8 mouse cellular contexts compared by ENCODE assay signal in the genomic region with DNA sequence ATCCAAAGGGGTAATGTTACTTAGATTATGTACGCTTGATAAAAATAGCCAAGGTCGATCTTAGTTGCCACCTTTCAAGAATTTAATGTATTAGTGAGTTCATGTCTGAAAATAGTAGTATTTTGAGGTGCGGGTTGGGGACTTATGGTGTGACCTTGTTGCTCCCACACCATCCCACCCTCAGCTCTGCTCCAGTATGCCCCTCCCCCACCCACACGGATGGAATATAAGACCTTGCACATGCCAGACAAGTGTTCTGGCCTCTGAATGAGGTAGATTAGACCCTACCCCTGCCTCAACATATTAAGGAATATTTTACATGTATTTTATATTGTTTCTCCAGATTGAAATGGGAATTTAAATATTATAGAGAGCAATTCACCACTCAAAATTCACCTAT. TPM values are rescaled to one million over a fixed set of nuclear protein-coding genes. Genes with fewer than 3 reads are reported as not detected.
DNase-seq lines count a peak whose midpoint lies in the region; ATAC-seq and TF ChIP-seq lines count a peak whose summit lies in the region.

No protein-coding gene starts in this region.

- H3K36me3 ChIP-seq in heart, embryonic 12.5 days: peaks cover 18% of the 10 kb centered on the region; the same call in 1 of the 2 replicates
- H3K36me3 ChIP-seq in MEL (ENCODE audit: control insufficient read depth in 1 of 2, insufficient read depth in 2 of 2, low read length in 2 of 2): peaks cover 8 to 13% of the 10 kb centered on the region in 2 experiments
- H3K36me3 ChIP-seq in forebrain, postnatal 0 days (ENCODE audit: insufficient read depth): no peaks in the 10 kb centered on the region
- H3K36me3 ChIP-seq in liver, embryonic 16.5 days (ENCODE audit: control insufficient read depth, insufficient read depth): no peaks in the 10 kb centered on the region; the same call in 1 of the 2 replicates

- DNase-seq in heart, adult 18-20 months: no peak
- DNase-seq in MEL (ENCODE audit: low read depth, low spot score): no peak
- DNase-seq in forebrain, postnatal 0 days: no peak
- no peak for DNase-seq in right cerebral cortex, postnatal 14 days
- DNase-seq in gastrocnemius, postnatal 14 days: no peak
- no peak for DNase-seq in thymus, postnatal 25 days

- intact Hi-C loops in gastrocnemius, postnatal 14 days (cut with DNase I; ENCODE audit: low total_unique reads): no loop called here

- no peak for ATAC-seq in heart, embryonic 12.5 days (ENCODE audit: insufficient number of reproducible peaks, low FRiP score)
- ATAC-seq in forebrain, postnatal 0 days: no peak
- no peak for ATAC-seq in liver, embryonic 16.5 days (ENCODE audit: low read depth)

- TF ChIP-seq RAD21 in MEL (IDR thresholded peaks at IDR 0.05; ENCODE audit: low read depth, low read length): no peak

- TF ChIP-seq POLR2A in MEL (IDR thresholded peaks at IDR 0.05; ENCODE audit: control insufficient read depth in 1 of 2, insufficient read depth in 1 of 2, low read depth in 1 of 2, low read length in 2 of 2, poor library complexity in 1 of 2): no peak

- 31% methylated on average over 4 of the region's 4 CpGs for WGBS in heart, embryonic 12.5 days
- 58% methylated on average over 4 of the region's 4 CpGs for WGBS in forebrain, postnatal 0 days
- 44% methylated on average over 4 of the region's 4 CpGs for WGBS in liver, embryonic 16.5 days (ENCODE audit: insufficient replicate concordance)

- H3K4me3 ChIP-seq in heart, embryonic 12.5 days: peak overlapping the region; percentile 38
- no peak overlapping the region for H3K4me3 ChIP-seq in MEL (ENCODE audit: control insufficient read depth in 1 of 2, insufficient read depth in 1 of 2, low read depth in 2 of 2, low read length in 2 of 2)
- H3K4me3 ChIP-seq in forebrain, postnatal 0 days (ENCODE audit: low read depth, low read length): peak overlapping the region; percentile 98; the same call in 1 of the 2 replicates
- peak overlapping the region; percentile 49 for H3K4me3 ChIP-seq in liver, embryonic 16.5 days (ENCODE audit: low read depth, low read length)

- no peak for TF ChIP-seq CTCF in MEL (IDR thresholded peaks at IDR 0.05 in 2 of 3, conservative IDR thresholded peaks at IDR 0.05 in 1 of 3; ENCODE audit: control insufficient read depth in 1 of 3, insufficient read depth in 1 of 3, low read depth in 2 of 3, low read length in 3 of 3, poor library complexity in 1 of 3, severe bottlenecking in 1 of 3)
- TF ChIP-seq CTCF in forebrain, postnatal 0 days (IDR thresholded peaks at IDR 0.05; ENCODE audit: low read depth): no peak

- H3K27ac ChIP-seq in heart, embryonic 12.5 days (ENCODE audit: poor library complexity, severe bottlenecking): no peak overlapping the region
- H3K27ac ChIP-seq in MEL (ENCODE audit: control insufficient read depth, low read depth, low read length): no peak overlapping the region
- H3K27ac ChIP-seq in forebrain, postnatal 0 days (ENCODE audit: low read depth, low read length): no peak overlapping the region
- H3K27ac ChIP-seq in liver, embryonic 16.5 days (ENCODE audit: low read length): no peak overlapping the region

- peaks cover 49% of the 10 kb centered on the region for H3K79me2 ChIP-seq in MEL (ENCODE audit: control insufficient read depth, insufficient read depth, low read length, poor library complexity)

- H3K9me3 ChIP-seq in heart, embryonic 12.5 days (replicated peaks): no peaks in the 10 kb centered on the region
- no peaks in the 10 kb centered on the region for H3K9me3 ChIP-seq in MEL (replicated peaks; ENCODE audit: insufficient read depth, low read length)
- no peaks in the 10 kb centered on the region for H3K9me3 ChIP-seq in forebrain, postnatal 0 days (ENCODE audit: low read length)
- no peaks in the 10 kb centered on the region for H3K9me3 ChIP-seq in liver, embryonic 16.5 days (replicated peaks; ENCODE audit: control insufficient read depth, low read length)

- peak overlapping the region; percentile 70 for H3K4me2 ChIP-seq in heart, embryonic 12.5 days
- H3K4me2 ChIP-seq in forebrain, postnatal 0 days (ENCODE audit: low read depth): peak overlapping the region; percentile 70
- peak overlapping the region; percentile 61 for H3K4me2 ChIP-seq in liver, embryonic 16.5 days (ENCODE audit: low read depth, low read length)

- peaks cover 22% of the 10 kb centered on the region for H3K4me1 ChIP-seq in heart, embryonic 12.5 days (replicated peaks)
- H3K4me1 ChIP-seq in MEL (ENCODE audit: control insufficient read depth in 1 of 2, insufficient read depth in 2 of 2, low read length in 2 of 2): peaks cover 0 to 11% of the 10 kb centered on the region in 2 experiments; a peak in 3 of 4 replicates
- H3K4me1 ChIP-seq in forebrain, postnatal 0 days (ENCODE audit: insufficient read depth): peaks cover 12% of the 10 kb centered on the region
- peaks cover 15% of the 10 kb centered on the region for H3K4me1 ChIP-seq in liver, embryonic 16.5 days (ENCODE audit: control insufficient read depth, low read depth, low read length)

- H3K27me3 ChIP-seq in heart, embryonic 12.5 days (replicated peaks): no peaks in the 10 kb centered on the region
- no peaks in the 10 kb centered on the region for H3K27me3 ChIP-seq in MEL (ENCODE audit: control insufficient read depth in 1 of 2, insufficient read depth in 2 of 2, low read length in 2 of 2)
- no peaks in the 10 kb centered on the region for H3K27me3 ChIP-seq in forebrain, postnatal 0 days (ENCODE audit: insufficient read depth, low read length)
- no peaks in the 10 kb centered on the region for H3K27me3 ChIP-seq in liver, embryonic 16.5 days (ENCODE audit: control insufficient read depth, insufficient read depth, low read depth, low read length)

- TF ChIP-seq EP300 in MEL (IDR thresholded peaks at IDR 0.05; ENCODE audit: low read depth in 1 of 2, low read length in 2 of 2): no peak

- H3K9ac ChIP-seq in heart, embryonic 12.5 days: peak overlapping the region; percentile 61; the same call in 1 of the 2 replicates
- no peak overlapping the region; the same call in 1 of the 2 replicates for H3K9ac ChIP-seq in MEL (ENCODE audit: control insufficient read depth, low read depth, low read length, poor library complexity, severe bottlenecking)
- no peak overlapping the region for H3K9ac ChIP-seq in forebrain, postnatal 0 days
- H3K9ac ChIP-seq in liver, embryonic 16.5 days (ENCODE audit: low read depth, low read length): 0 out of 2 replicates have a peak overlapping the region, but pooled peaks have one; percentile 26

TF ChIP-seq in MEL, 35 proteins besides CTCF, POLR2A, EP300 and RAD21:
- TF ChIP-seq NRF1 (IDR thresholded peaks at IDR 0.05; ENCODE audit: insufficient read depth, low read depth, low read length, poor library complexity, severe bottlenecking): no peak
- TF ChIP-seq BHLHE40 (IDR thresholded peaks at IDR 0.05; ENCODE audit: borderline replicate concordance, low read depth, low read length): 0 out of 2 replicates have a peak, but pooled peaks have one; percentile 18
- TF ChIP-seq USF2 (IDR thresholded peaks at IDR 0.05; ENCODE audit: borderline replicate concordance in 1 of 2, insufficient read depth in 1 of 2, low read depth in 1 of 2, low read length in 2 of 2): no peak

RNA-seq across cellular contexts. Expression of gene Tnks2, which starts 2.0 kb away (rescaled TPM):
- polyA plus RNA-seq in heart, embryonic 12.5 days (2016; fragmentation: Nextera tagmentation; extraction: Ambion mirVana): 76.5 and 81.3 TPM in 2 replicates
- 10 to 100 TPM; 71.9 to 80.4 TPM for total RNA-seq in heart, adult 18-20 months (2021)
- 50.2 and 63.1 TPM in 2 replicates for total RNA-seq in MEL (2012; rRNA removed)
- polyA plus RNA-seq in MEL (2012; ENCODE audit: insufficient read depth in 1 of 2, insufficient read length in 2 of 2, low read depth in 1 of 2, low replicate concordance in 2 of 2, missing spikeins in 1 of 2): 10 to 100 TPM; 22.3 to 65.0 TPM
- 175 and 182 TPM in 2 replicates for total RNA-seq in forebrain, postnatal 0 days (2014; rRNA removed)
- polyA plus RNA-seq in forebrain, postnatal 0 days (2015; fragmentation: Nextera tagmentation; extraction: Ambion mirVana): 16.8 and 24.3 TPM in 2 replicates
- 6.0 and 7.3 TPM in 2 replicates for polyA plus RNA-seq in liver, embryonic 16.5 days (2015; fragmentation: Nextera tagmentation; extraction: Ambion mirVana)
- 100 to 1,000 TPM; 109 to 116 TPM for total RNA-seq in gastrocnemius, postnatal 14 days (2021)

Comparison
In these comparisons a context has a peak if more than half of its experiments do, and no peak if none do; other contexts are left out.
1. H3K4me3 ChIP-seq: peak in heart, embryonic 12.5 days (single experiment), forebrain, postnatal 0 days (single experiment) and liver, embryonic 16.5 days (single experiment); none in MEL (0 of 2).
2. H3K9ac ChIP-seq: peak in heart, embryonic 12.5 days (single experiment) and liver, embryonic 16.5 days (single experiment); none in MEL (single experiment) and forebrain, postnatal 0 days (single experiment).
3. Peak in every context shown above with its lines, with median percentiles within 50 percentile points of each other: H3K4me2 ChIP-seq.